Mouse (Mus musculus): ENCODE results near the gene Sprr2a2. TPM values are rescaled to one million over a fixed set of nuclear protein-coding genes. Genes with fewer than 3 reads are reported as not detected.
"Not testable (repeated sequence)": the region's sequence is repeated elsewhere in the genome, so short reads cannot be mapped to it uniquely, and the experiment has no call there.

Sprr2a2 gene
- polyA plus RNA-seq, 1 experiment from 2014 or later: 58.8 TPM

DNA sequence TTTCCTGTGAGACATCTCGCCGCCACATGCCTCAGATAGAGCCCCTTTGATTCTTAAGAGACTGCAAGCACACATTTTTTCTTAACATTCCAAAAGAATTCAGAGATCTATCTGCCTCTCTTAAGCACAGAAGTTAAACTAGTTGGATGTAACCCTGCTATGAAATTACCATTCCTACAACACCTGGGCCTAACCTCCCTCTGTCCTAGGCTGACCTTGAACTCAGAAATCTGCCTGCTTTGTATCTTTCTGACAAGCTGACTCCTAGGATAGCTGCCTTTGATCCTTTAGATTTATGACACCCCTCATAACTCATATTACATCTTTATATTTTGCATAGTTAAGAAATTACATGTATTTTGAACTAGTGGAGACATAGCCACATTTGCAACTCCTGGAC is 47.7 kb downstream of the Sprr2a2 start:
- WGBS: no CpG with 5 or more reads among the region's 2 CpGs
- H3K27ac ChIP-seq (ENCODE audit: low read length); ATAC-seq (replicated peaks; ENCODE audit: extremely low read depth, insufficient read depth, low FRiP score): not testable (repeated sequence)

GRCm38 (mm10) chr3:92271414-92271985 is 55.8 kb downstream of the Sprr2a2 start:
- not testable (repeated sequence) for H3K4me1 ChIP-seq (ENCODE audit: control insufficient read depth, insufficient read depth, low read length)
- WGBS: no CpG with 5 or more reads among the region's 4 CpGs
- 0 out of 2 replicates have a peak, but pooled peaks have one; percentile 23 for ATAC-seq (replicated peaks; ENCODE audit: extremely low read depth, insufficient read depth, low FRiP score)

More for the DNA sequence above, 47.7 kb downstream of the Sprr2a2 start:
- H3K4me1 ChIP-seq (ENCODE audit: control insufficient read depth, insufficient read depth, low read length); H3K9me3 ChIP-seq (replicated peaks; ENCODE audit: control insufficient read depth, low read length); H3K36me3 ChIP-seq (ENCODE audit: control insufficient read depth, insufficient read depth); H3K27me3 ChIP-seq (ENCODE audit: control insufficient read depth, insufficient read depth, low read length); H3K9ac ChIP-seq (ENCODE audit: low read length); H3K4me2 ChIP-seq (ENCODE audit: low read depth, low read length); H3K4me3 ChIP-seq (ENCODE audit: low read length): not testable (repeated sequence)

GRCm38 (mm10) chr3:92273504-92273903 is 57.8 kb downstream of the Sprr2a2 start:
- not testable (repeated sequence) for H3K4me3 ChIP-seq (ENCODE audit: low read length); ATAC-seq (replicated peaks; ENCODE audit: extremely low read depth, insufficient read depth, low FRiP score); H3K27ac ChIP-seq (ENCODE audit: low read length); H3K36me3 ChIP-seq (ENCODE audit: control insufficient read depth, insufficient read depth); H3K9me3 ChIP-seq (replicated peaks; ENCODE audit: control insufficient read depth, low read length); H3K4me1 ChIP-seq (ENCODE audit: control insufficient read depth, insufficient read depth, low read length); H3K9ac ChIP-seq (ENCODE audit: low read length); H3K27me3 ChIP-seq (ENCODE audit: control insufficient read depth, insufficient read depth, low read length); H3K4me2 ChIP-seq (ENCODE audit: low read depth, low read length)

More at GRCm38 (mm10) chr3:92271414-92271985, 55.8 kb downstream of the Sprr2a2 start:
- H3K27ac ChIP-seq (ENCODE audit: low read length); H3K9ac ChIP-seq (ENCODE audit: low read length); H3K4me2 ChIP-seq (ENCODE audit: low read depth, low read length); H3K36me3 ChIP-seq (ENCODE audit: control insufficient read depth, insufficient read depth); H3K9me3 ChIP-seq (replicated peaks; ENCODE audit: control insufficient read depth, low read length); H3K27me3 ChIP-seq (ENCODE audit: control insufficient read depth, insufficient read depth, low read length); H3K4me3 ChIP-seq (ENCODE audit: low read length): not testable (repeated sequence)

DNA sequence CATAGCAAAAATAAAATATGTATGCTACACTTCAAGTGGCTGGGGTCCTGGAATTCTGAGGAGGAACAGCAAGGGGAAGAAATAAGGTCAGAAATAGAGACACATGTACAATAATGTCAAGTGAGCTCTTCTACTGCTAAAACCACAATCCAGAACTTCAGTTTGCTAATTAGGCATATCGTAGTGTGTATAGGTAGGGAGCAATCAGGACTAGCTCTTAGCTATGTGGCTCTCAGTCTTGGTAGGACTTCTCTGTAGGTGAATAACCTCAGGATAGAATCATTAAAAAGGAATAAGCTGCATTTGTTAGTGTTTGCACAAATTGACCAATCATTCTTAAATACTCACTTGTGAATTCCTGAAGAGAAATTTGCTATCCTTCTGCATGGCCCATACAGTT is 58.3 kb downstream of the Sprr2a2 start:
- not testable (repeated sequence) for H3K27ac ChIP-seq (ENCODE audit: low read length); ATAC-seq (replicated peaks; ENCODE audit: extremely low read depth, insufficient read depth, low FRiP score); H3K27me3 ChIP-seq (ENCODE audit: control insufficient read depth, insufficient read depth, low read length); H3K4me1 ChIP-seq (ENCODE audit: control insufficient read depth, insufficient read depth, low read length); H3K9me3 ChIP-seq (replicated peaks; ENCODE audit: control insufficient read depth, low read length); H3K9ac ChIP-seq (ENCODE audit: low read length); H3K4me2 ChIP-seq (ENCODE audit: low read depth, low read length); H3K36me3 ChIP-seq (ENCODE audit: control insufficient read depth, insufficient read depth); H3K4me3 ChIP-seq (ENCODE audit: low read length)
- no CpG with 5 or more reads among the region's 1 CpGs for WGBS

- not testable (repeated sequence) for H3K4me1 ChIP-seq (ENCODE audit: control insufficient read depth, insufficient read depth, low read length); H3K9me3 ChIP-seq (replicated peaks; ENCODE audit: control insufficient read depth, low read length); ATAC-seq (replicated peaks; ENCODE audit: extremely low read depth, insufficient read depth, low FRiP score); H3K27ac ChIP-seq (ENCODE audit: low read length); H3K4me3 ChIP-seq (ENCODE audit: low read length); H3K36me3 ChIP-seq (ENCODE audit: control insufficient read depth, insufficient read depth); H3K27me3 ChIP-seq (ENCODE audit: control insufficient read depth, insufficient read depth, low read length); H3K4me2 ChIP-seq (ENCODE audit: low read depth, low read length); H3K9ac ChIP-seq (ENCODE audit: low read length)
These were observed 63.9 kb downstream of the Sprr2a2 start for GRCm38 (mm10) chr3:92279663-92280062.

GRCm38 (mm10) chr3:92280963-92281606 is 65.4 kb downstream of the Sprr2a2 start:
- WGBS: 23% methylated on average over 5 of the region's 12 CpGs

GRCm38 (mm10) chr3:92285101-92285500 is 69.4 kb downstream of the Sprr2a2 start, which contains the start of gene Sprr2a3:
Gene Sprr2a3 (plus strand): TSS chr3:92285417.
- not testable (repeated sequence) for H3K27me3 ChIP-seq (ENCODE audit: control insufficient read depth, insufficient read depth, low read length); H3K9me3 ChIP-seq (replicated peaks; ENCODE audit: control insufficient read depth, low read length); ATAC-seq (replicated peaks; ENCODE audit: extremely low read depth, insufficient read depth, low FRiP score); H3K4me1 ChIP-seq (ENCODE audit: control insufficient read depth, insufficient read depth, low read length); H3K36me3 ChIP-seq (ENCODE audit: control insufficient read depth, insufficient read depth); H3K9ac ChIP-seq (ENCODE audit: low read length); H3K4me2 ChIP-seq (ENCODE audit: low read depth, low read length); H3K27ac ChIP-seq (ENCODE audit: low read length); H3K4me3 ChIP-seq (ENCODE audit: low read length)
- WGBS: 100% methylated on average over 1 of the region's 1 CpGs

More at GRCm38 (mm10) chr3:92280963-92281606, 65.4 kb downstream of the Sprr2a2 start:
- not testable (repeated sequence) for H3K27ac ChIP-seq (ENCODE audit: low read length); H3K36me3 ChIP-seq (ENCODE audit: control insufficient read depth, insufficient read depth); H3K9me3 ChIP-seq (replicated peaks; ENCODE audit: control insufficient read depth, low read length); H3K4me3 ChIP-seq (ENCODE audit: low read length); H3K27me3 ChIP-seq (ENCODE audit: control insufficient read depth, insufficient read depth, low read length); H3K4me1 ChIP-seq (ENCODE audit: control insufficient read depth, insufficient read depth, low read length); H3K9ac ChIP-seq (ENCODE audit: low read length); H3K4me2 ChIP-seq (ENCODE audit: low read depth, low read length)
- peak; percentile 58 for ATAC-seq (replicated peaks; ENCODE audit: extremely low read depth, insufficient read depth, low FRiP score)

- ATAC-seq (replicated peaks; ENCODE audit: extremely low read depth, insufficient read depth, low FRiP score): not testable (repeated sequence)
These were observed 72.8 kb downstream of the Sprr2a2 start for GRCm38 (mm10) chr3:92288489-92288888.

More at GRCm38 (mm10) chr3:92288489-92288888, 72.8 kb downstream of the Sprr2a2 start:
- H3K27ac ChIP-seq (ENCODE audit: low read length); H3K9ac ChIP-seq (ENCODE audit: low read length); H3K36me3 ChIP-seq (ENCODE audit: control insufficient read depth, insufficient read depth); H3K27me3 ChIP-seq (ENCODE audit: control insufficient read depth, insufficient read depth, low read length); H3K4me2 ChIP-seq (ENCODE audit: low read depth, low read length); H3K9me3 ChIP-seq (replicated peaks; ENCODE audit: control insufficient read depth, low read length); H3K4me1 ChIP-seq (ENCODE audit: control insufficient read depth, insufficient read depth, low read length); H3K4me3 ChIP-seq (ENCODE audit: low read length): not testable (repeated sequence)
- WGBS: 71% methylated on average over 3 of the region's 6 CpGs

Measured in heart, embryonic 16.5 days (tissue).